Mouse (Mus musculus) megakaryocyte, adult 5-6 weeks (primary cell): ENCODE measurements around the gene 4930469K13Rik. TPM values are rescaled to one million over a fixed set of nuclear protein-coding genes. Genes with fewer than 3 reads are reported as not detected.

ENCODE experiments used
- ATAC-seq: 2 replicates; pipeline ENCODE4 v1.8.0; 2016; ENCODE audit warnings: mild to moderate bottlenecking, inconsistent platforms; ENCODE audit not compliant: poor library complexity, severe bottlenecking
- total RNA-seq, 2 experiments: library from RNA; stranded (forward) in 1 of 2; stranded (reverse) in 1 of 2; fragments of 153-499, 151-499 nt in 1 of 2; fragments of 221-1000, 200-1000 nt in 1 of 2; gene quantifications; 2 replicates each; pipeline versions ENCODE4 v1.2.3 to v1.2.4; 2015 to 2017

The 4930469K13Rik gene
- total RNA-seq, 2 experiments from 2014 or later = 0.42 TPM; not detected in 1

DNA sequence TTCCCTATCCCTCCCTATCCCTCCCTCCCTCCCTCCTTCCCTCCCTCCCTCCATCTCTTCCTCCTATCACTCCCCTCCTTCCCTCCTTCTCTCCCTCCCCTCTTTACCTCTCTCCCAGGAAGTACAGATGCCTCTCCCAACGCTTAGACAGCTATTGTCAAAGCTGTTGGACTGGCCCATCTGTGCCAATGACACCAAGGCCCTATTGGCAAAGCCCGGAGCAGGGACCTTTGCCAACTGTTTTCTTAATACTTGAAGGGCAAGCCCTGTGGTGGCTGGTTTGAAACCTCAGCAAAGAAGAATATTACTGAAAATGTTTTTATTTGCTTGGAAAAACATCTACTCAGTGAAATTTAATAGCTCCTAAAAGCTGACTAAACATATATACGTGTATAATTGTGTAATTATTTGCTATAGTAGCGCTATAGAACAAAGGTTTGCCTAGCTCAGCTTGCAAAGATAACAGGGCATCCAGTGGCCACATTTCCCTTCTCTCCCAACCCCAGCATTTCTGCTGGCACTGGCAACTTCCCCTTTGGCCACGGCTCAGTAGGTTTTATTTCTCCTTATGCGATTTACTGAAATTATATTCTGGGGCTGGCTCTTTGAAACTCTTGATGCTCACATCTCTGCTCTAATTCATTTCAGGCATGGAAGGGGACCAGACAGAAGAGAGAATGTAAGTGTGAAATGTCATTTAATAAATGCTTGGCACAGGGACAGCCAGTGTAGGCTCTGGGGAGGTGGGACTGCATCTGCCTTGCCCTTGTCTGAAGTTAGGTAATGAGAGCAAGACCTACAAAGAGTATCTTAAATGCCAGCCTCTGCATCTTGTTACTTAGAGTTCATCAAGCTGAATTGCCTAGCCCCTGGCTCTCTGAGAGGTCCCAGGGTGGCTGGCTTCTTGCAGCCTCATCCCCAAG, 18.6 kb downstream of the 4930469K13Rik start:
- 0 out of 2 replicates have a peak, but pooled peaks have one; percentile 43 for ATAC-seq

DNA sequence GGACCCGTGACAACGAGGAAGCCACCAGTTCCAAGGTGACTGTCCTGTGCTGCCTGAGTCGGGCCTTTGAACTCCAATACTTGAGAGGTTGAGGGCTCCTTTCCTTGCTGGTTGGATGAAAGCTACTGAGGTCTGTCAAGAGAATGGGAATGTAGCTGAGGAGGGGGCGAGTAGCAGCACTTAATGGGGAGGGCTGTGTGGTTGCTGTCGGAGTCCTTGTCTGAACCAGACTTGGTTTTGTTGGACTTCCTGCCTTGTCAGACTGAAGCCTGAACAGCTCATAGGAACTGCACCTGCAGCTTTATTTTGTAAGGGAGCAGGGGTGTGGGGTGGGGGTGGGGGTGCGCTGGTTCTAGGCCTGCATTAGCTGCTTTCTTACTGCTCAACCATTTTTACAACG, 19.8 kb downstream of the 4930469K13Rik start:
- no peak for ATAC-seq

DNA sequence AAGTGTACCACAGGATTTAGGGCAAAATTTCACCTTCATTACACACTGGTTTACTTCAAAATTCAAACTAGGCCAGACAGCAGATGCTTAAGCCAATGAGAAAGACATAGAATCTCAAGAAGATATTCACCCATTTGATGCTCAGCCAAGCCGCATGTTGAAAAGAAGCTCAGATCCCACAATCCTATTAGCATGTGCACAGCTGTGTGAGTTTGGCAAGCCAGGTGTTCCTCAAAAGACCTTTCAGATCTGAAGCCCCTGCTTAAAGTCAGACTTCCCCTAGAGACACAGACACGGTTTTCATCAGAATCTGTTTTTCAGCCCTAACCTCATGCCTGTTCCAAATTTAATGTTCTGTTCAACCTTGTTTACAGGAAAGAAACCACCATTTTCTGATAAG, 20.5 kb downstream of the 4930469K13Rik start:
- no peak for ATAC-seq

DNA sequence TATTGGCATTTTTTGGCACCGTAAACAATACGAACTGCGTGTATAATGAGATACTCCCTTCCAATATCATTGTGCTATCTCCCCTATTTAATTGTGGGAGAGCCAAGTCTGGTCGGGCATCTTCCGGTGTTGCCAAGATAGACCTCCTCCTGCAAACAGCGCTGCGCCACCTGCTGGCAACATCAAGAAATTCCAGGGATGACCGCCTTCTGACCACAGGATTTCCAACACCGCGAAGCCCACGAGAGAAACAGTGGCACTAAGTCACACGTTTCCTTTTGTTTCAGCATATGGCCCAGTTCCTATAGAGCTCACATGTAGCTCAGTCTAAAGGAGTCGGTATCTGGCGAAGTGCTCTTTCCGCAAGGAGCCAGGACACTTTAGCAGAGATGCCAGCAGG, 24.6 kb downstream of the 4930469K13Rik start:
- ATAC-seq = peak; percentile 53

DNA sequence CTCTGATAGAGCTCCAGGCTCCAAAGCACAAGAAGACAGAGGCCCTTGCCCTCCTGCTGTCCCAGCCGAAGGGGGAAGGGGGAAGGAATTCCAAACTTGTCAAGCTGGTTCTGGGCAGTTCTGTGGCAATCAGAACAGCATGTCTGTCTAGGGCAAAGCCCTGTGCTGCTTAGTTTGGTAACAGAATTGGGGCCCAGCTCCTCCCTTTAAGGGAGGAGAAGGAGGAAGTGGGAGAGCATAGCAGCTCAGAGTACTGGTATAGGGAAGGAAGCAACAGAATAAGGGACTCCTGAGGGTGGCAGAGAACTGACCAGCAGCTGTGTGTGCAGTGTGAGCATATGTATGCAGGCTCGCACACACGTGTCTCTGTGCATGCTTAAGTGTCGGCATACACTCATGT, 26.0 kb downstream of the 4930469K13Rik start:
- ATAC-seq = peak; percentile 93

DNA sequence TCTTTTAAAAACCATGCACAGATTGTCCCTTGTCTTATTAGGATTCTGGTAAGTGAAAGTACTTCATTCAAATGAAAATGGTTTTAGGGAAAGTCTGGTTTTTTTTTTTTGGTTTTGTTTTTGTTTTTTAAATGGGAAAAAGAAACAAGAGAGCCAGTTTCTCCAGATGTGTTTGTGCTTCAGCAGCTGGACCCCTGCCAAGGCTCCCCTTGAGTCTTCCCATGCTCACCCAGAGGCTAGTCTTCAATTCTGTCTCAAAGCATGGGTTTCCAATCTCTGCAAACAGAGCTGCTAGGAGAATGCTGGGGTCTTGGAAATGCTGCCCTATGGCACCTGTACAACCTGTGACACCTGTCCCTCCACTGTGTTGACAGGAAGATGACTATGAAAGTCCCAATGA, 27.8 kb downstream of the 4930469K13Rik start:
- ATAC-seq = no peak

DNA sequence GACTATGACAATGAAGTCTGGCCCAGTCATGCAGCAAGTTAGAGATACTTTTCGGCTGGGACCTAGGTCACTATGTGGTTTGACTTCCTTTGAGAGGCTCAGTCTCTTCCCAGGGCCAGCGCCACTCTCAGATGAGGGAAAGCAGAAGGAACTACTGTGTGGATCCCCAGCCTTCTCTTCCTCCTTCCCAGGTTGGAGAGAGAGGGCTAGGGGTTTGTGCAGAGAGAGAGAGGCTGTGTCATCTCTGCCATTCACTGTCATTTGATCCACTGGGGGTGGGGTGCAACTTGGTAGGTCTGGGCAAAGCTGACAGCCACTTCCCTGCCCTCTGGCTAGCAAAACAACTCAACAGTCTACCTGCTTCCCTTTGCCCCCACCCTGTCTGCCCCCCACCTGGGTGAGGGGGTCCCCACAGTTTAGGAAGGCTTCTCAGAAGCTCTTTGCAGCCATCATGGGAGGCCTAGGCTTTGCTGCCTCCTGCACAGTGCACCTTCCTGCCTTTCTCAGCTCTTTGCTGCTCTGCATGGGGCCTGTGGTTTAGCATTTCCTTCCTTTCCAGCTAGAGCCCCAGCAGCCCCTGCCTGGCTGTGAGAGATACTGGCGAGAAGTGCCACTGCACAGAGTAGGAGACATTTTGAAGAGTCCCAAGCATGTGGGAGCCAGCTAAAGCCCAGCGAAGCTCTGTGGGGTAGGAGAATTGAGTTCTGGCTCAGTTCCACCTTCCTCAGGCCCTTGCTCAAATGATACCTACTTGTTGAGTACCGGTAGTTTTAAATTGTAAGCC, 34.5 kb downstream of the 4930469K13Rik start:
- ATAC-seq = peak; percentile 79

DNA sequence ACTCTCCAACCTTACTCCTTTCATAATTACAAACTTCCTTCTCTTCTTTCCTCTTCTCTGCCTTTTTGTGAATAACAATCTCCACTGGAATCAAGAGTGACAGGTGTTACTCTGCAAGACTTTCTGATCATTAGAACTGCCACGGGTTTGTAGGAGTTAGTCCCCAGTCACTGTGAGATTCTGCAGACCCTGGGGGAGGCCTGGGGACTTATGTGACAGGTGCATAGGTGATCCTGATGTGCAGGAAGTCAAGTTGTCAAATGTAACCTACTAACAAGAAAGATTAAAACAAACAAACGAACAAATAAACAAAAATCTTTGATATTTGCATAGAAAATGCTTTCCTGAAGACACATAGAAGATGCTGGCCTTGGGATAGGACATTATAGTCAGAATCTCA, 35.1 kb downstream of the 4930469K13Rik start:
- ATAC-seq = no peak

DNA sequence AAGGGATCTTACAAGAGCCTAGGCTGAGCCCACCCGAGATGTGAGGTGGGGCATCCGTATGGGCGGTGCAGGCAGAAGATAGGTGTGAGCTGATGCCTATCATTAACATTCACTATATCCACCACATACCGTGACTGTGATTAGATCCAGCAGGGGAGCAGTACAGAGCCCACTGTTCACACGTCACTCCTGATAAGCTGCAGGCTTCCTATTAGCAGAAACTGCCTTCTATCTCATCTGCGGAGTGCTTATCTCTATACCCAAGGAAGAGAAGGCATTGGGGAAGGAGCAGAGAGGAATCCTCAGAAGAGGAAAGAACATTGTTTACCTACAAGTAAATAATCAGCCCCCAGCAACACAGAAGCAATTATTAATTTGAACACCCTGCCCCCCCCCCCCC, 36.6 kb downstream of the 4930469K13Rik start:
- ATAC-seq = no peak

DNA sequence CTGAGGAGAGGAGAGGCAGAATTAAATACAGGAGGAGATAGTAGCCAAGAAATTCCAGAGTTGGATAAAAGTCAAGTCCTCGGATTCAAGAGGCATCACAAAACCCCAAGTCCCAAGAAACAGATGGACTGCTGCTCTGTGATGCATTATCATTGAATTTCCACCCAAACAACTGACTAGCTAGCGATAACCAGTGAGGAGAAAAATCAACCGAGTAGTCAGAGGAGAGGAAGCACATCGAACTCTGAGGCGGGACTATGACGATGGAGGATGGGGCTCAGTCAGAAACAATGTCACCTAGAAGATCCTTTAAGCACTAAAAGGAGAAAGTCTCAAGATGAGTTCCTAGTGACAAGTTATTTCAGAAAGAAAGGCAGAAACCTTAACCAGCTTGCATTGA, 39.4 kb downstream of the 4930469K13Rik start:
- no peak for ATAC-seq

DNA sequence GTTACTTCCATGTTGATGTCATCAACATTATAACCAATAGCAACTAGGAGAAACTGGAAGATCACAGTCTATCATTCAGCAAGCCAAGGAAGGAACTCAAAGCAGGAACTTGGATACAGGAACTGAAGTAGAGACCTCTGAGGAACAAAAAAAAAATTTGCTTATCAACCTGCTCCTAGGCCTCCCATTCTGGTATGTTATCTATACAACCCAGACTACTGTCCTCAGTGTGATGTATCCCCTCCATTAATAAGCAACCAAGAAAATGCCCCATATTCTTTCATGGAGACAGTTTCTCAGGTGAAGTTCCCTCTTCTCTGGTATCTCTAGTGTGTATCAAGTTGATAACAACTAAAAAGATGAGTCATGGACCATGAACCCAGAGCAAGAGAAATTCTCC, 40.0 kb downstream of the 4930469K13Rik start:
- peak; percentile 22; the same call in 1 of the 2 replicates for ATAC-seq

DNA sequence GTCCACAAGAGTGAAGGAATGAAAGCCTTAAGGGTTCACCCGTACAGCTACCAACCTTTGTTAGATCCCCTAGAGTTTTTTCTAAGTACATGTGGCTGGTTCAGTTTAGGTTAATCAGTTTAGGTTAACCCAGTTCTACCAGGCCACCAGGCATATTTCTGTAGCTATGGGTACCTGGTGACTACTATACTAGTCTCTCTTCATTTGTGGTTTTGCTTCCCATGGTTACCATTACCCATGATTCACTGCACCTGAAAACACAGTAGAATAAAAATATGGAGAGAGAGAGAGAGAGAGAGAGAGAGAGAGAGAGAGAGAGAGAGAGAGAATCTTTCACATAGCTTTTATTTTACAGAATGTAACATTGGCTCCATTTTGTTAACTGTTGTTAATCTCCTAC, 41.6 kb downstream of the 4930469K13Rik start:
- no peak for ATAC-seq

DNA sequence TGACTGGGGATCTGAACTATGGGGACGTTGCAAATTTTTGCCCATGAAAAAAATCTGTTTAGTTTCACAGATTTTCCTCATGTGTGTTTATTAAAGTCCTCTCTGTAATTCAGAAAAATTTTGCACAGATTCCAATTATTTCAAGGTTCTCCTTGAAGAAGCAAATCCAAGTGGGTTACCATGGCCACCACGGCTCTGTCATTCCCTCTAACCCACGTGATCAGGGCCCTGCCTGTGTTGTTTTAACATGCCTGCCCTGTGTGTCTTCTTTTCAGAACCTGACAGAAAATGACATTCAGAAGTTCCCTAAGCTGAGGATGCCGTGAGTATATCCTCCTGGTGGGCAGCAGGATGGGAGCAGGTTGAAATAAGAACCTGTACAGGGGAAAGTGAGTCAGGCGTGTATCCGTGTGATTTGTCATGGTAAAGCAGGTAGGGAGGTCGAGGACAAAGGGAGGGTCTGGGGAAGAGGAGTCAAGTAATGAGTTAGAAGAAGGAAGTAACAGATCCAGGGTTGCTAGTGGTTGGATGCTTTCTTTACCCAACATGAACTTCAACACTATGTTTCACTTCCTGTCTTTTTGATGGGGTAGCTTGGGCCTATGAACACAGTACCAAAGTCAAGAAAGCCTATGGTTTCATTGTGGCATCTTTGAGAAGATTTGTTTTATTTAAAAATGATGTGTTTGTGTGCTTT, 44.2 kb downstream of the 4930469K13Rik start:
- peak; percentile 74 for ATAC-seq

DNA sequence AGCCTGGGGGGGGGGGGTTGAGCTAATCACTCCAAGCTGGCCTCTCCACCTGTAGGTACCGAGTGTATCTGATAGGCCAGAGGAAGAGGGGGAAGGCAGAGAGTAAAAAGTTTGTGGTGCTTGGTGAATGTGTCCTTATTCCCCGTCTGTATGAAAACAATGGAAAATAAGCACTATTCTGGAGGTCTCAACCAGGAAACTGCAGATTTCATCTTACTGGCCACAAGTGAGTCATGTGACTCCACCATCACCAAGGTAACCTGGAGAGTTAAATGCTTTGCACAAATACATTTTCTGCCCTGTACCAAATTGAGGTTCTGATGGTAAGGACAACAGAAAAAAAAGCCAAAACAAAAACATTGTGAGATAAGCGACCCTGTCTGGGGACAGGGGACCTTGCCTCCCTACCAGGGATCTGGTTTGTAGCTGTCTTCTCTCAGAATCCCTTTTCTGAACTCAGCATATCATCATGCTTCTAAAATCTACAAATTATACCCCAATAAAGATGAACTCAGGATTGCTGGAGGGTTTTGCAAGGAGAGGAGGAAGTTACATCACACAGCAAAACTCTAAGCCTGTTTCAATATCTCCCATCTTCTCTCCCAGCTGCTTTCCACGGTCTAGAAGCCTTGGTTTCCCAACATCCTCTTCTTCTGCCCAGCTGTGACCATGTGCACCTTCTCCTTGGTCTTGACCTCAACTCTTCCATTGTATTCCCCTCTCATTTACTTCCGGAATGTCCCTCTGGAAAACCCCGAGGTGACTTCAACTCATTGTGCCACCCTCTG, 45.1 kb downstream of the 4930469K13Rik start:
- peak; percentile 67 for ATAC-seq

DNA sequence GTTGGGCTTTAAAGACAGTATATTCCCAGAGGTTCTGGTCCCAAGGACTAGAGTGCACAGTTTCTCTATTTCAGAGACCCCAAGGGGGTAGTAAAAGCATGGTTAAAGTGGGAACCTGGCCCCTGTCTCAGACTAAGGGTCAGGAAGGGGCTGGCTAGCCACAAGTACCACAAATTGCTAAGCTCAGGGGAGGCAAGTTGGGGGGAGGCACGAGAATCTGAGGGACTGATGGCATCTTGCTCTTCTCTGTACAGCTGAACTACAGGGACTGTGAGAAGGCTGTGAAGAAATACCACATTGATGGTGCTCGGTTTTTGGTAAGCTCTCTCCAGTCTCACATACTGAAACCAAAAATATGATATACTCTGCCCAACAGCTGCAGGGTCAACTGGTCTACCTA, 47.7 kb downstream of the 4930469K13Rik start:
- no peak for ATAC-seq

DNA sequence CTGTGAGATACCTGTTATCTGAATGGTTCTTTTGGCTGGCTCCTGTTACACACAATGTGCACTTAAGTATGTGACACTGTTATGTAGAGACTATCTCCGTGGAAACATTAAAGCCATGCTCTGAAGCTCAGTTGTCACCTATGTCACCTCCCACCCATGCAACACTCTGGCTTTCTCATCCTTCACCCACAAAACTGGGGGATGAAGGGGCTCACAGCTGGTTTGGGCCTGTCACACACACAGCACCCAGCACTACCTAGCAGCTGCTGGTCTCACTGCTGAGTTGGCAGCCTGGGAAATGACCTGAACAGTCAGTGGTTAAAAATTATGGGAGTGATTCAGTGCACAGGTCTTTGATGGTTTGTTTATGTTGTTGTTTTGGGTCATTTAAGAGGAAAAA, 48.3 kb downstream of the 4930469K13Rik start:
- no peak for ATAC-seq

DNA sequence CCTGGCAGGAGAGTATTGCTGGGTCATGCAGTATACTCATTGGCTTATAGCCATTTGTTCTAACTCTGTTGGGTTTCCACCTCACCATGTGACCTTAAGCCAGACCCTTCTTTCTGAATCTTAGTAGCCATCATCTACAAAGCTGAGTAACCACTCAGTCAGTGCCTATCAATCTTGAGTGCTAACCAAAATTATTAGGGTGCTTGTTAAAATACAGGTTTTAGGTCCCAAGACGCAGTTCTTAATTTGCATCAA, 49.3 kb downstream of the 4930469K13Rik start:
- ATAC-seq = no peak

DNA sequence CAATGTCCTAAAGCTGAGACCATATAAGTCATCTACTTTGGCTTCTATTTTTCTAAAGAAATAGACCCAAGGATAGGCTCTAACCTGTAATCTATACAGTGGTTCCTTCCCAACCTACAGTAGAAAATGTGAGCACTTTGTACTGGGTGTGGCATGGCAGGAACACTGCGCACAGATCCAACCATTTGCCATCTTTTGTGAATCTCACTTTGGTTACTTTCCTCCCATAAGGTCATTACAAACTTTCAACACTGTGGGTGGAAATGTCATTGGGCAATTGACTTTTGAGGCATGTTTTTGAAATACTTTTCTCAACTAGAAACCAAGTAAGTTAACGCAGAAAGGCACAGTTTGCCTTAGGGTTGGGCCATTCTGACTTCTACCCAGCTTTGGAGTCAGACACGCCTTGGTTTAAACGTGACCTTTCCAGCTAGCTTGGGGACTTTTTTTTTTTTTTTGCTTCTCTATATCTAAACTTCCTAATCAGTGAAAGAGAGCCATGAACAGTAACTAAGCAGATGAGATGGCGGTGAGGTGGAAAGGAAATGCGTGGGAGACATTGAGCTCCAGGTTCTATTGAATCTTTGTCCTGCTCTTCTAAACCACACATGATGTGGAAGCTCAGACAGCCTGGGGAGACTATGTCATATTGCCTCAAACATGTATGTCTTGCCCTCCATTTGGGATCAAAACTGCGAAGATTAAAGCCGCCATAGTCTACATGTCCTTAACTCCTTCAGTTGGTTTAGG, 49.8 kb downstream of the 4930469K13Rik start:
- peak; percentile 34 for ATAC-seq

DNA sequence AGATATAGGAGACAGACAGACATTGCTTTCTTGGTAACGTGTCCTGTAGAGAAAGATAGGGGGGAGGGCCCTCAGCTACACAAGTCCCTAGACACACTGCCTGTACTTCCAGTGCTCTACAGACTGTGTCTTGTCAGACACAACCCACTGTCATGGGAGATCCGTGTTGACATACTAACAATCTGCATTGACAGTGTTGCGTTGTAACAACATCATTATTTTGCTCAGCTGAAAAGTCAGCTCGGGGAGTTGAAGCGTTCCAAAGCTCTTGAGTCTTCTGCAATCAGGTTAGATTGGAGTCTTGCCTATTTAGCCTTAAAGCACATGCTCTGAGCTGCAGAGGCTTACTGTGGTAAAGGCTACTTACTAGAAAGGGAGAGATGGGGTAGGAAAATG, 50.8 kb downstream of the 4930469K13Rik start:
- peak; percentile 19; the same call in 1 of the 2 replicates for ATAC-seq
